Mouse (Mus musculus) lung, postnatal 10 days (tissue): ENCODE measurements around the gene Ccdc96.

Experiments used
- DNase-seq: peaks from one replicate; pipeline ENCODE4 v3.0.0; 2021

The Ccdc96 gene

GRCm38 (mm10) chr5:36484171-36484990 is at the start of gene Ccdc96, which contains the start of gene Tada2b:
TSS of gene Ccdc96 (plus strand) at chr5:36484588.
TSS of gene Tada2b (minus strand) at chr5:36484285.
- DNase-seq, result peak; percentile 98

- DNase-seq, result no peak
These were observed 47.5 kb upstream of the Ccdc96 start for GRCm38 (mm10) chr5:36436858-36437257.

DNA sequence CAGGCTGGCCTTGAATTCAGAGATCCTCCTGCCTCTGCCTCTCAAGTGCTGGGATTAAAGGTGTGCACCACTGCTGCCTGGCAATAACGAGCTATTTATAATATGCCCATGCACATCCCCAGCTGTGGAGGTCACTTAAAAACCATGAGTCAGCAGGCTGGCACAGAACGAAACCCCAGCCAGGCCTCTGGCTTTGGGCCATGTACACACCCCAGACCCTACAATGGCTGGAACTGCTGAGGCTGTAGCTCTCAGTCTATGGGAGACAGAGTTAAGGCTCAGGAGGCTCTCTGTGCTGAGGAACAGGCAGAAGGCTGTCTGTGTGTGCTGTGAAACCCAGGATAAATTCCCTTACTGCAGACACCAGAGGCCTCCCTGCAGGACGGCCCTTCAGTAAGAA is 43.6 kb upstream of the Ccdc96 start:
- no peak for DNase-seq

- DNase-seq, result no peak
These were observed 39.8 kb upstream of the Ccdc96 start for GRCm38 (mm10) chr5:36444611-36445010.

- no peak for DNase-seq
These were observed 39.4 kb upstream of the Ccdc96 start for GRCm38 (mm10) chr5:36445028-36445427.

- DNase-seq, result no peak
These were observed 38.1 kb upstream of the Ccdc96 start for GRCm38 (mm10) chr5:36446166-36446890.

DNA sequence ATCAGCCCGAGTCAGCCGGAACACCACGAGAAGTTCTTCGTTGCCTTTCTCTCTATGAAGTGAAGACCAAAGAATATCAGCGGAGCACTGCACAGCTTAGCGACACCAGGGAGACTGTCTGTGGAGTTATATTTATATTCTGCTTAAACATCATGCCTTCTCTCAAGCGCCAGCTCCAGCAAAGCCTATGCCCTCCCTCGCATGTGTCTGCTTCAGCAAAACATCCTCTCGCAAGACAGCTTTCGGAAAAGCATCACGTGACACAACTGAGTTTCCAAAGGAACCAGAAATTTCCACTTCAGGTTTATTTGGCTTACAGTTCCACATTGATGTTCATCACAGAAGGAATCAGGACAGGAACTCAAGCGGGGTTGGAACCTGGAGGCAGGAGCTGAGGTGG is 36.5 kb upstream of the Ccdc96 start:
- no peak for DNase-seq

GRCm38 (mm10) chr5:36449710-36450358 is 34.6 kb upstream of the Ccdc96 start:
- no peak for DNase-seq

- DNase-seq, result peak; percentile 43
These were observed 33.3 kb upstream of the Ccdc96 start for GRCm38 (mm10) chr5:36451119-36451518.

DNA sequence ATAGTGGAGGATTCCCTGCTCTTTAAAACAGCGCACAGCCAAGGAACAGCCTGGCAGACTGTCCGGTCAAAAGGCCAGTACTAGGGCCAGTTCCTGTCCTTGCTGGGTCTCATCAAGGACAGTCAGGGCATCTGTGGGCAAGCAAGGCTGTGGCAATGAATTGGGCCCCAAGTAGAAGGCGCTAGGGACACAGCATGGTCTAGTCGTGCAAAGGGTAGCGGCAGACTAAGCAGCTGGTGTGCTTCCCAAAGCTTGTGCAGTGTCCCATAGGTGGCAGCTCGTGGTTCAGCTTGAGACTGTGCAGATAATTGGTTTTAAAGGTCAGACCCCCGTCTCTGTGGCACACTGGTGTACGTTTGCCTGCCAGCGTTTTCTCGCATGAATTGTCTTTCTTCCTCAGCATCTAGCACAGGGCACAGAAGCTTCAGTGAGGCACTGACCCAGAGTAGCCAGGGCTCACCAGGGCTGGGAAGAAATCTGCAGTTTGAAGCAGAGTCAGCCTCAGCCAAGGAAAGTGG is 32.5 kb upstream of the Ccdc96 start:
- no peak for DNase-seq

DNA sequence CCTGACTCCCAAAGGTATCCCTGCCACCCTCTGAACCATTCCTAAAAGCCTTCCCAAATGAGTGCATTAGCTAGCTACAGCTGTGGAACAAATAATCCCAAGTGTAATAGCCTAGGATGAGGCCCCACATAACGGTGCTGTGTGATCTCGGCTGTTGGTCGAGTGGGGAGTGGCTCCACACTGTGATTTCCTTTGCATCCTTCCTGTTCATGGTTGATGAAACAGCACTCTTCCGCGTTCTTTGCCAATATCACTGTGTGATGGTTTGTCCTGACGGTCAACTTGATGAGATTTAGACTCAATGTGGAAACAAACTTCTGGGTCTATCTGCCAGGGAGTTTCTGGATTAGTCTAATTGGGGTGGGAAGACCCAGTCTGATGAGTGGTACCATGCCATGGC is 31.6 kb upstream of the Ccdc96 start:
- no peak for DNase-seq

DNA sequence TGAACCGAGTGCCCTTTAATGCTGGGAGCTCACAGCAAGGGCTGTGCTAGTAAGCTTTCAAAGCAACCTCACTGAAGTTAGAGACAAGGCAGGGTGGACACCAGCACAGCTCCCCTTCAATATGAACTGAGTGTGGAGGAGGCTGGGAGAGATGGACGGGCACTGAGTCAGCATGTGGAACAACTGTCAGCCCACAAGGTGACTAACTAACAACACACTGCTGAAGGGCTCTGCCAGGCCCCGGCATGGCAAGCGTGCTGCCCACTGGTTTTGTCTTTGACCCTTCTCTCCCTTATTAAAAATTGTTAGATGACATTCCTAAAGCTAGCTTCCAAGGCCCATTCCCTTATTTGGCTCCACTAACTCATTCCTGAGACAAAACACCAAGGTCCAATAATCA is 26.7 kb upstream of the Ccdc96 start:
- DNase-seq, result no peak

DNA sequence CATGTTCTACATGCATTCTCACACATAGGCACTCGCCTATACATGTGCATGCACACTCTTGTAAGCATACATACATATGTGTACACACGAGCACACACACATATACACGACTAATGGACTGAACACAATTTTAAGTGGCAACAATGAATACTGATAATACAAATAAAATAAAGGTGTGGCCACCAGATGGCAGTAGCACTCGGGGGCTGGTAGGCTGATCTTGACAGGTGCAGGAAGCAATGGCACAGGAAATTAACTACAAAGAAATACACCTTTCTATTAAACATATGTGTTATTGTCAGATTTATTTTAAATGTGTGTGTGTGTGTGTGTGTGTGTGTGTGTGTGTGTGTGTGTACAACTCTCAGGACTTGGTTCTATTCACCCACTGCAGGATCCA is 25.5 kb upstream of the Ccdc96 start:
- DNase-seq, result peak; percentile 64

DNA sequence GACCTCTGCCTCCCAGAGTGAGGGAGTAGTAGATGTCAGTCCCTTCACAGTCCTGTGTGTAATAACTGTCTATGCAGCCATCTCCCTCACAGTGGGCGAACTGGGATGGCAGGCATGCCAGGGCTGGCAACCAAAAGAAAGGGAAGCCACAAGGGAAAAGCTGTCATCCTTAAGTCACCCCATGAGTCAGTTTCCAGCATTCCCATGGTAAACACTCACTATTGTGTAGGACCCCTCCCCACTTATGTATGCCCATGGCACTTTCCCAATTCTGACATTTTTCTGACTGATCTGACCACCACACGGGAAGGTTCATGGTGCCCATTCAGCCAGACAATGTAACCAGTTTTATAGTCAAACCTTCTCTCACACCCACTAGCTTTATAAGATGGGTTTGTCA is 23.7 kb upstream of the Ccdc96 start:
- no peak for DNase-seq

DNA sequence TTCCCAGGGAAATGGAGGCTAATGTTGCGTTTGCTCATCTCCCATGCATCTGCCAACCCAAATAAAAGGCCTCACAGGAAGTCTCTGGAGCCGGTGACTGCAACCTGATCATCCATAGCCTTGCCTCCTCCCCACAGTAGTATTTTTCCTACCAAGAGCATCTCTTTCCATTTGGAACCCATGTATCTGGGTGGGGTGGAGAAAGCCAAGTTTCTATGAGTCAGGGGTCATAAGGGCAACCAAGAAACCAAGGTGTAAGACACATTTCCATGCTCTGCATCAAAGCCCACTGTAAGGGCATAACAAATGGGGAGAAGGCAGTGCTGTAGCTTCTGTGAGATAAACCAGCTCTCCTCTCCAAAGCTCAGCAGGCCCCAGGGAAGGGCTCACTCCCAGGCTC is 23.2 kb upstream of the Ccdc96 start:
- no peak for DNase-seq

- DNase-seq, result peak; percentile 87
These were observed 21.6 kb upstream of the Ccdc96 start for GRCm38 (mm10) chr5:36462810-36463209.

DNA sequence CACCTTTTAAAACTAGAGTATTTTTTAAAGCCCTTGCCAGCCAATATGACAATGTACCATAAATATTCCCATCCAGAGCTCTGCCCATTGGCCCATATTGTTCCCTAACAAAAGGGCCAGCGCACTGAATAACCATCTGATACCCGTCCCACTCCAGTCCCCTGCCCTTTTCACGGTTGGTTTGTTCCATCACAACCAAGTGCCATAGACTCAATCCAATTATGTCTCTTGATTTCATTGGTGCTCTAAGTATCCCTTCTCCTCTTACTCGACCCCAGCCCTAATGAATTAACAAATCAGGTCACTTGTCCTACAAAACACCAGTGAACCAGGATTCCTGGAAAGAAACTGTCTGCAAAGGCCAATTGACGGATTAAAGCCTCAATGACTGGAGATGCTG is 21.0 kb upstream of the Ccdc96 start:
- DNase-seq, result no peak

- peak; percentile 100 for DNase-seq
These were observed 19.4 kb upstream of the Ccdc96 start, which contains the start of gene Grpel1 for GRCm38 (mm10) chr5:36464709-36465661. TSS of gene Grpel1 (plus strand) at chr5:36464998.

GRCm38 (mm10) chr5:36465889-36466288 is 18.5 kb upstream of the Ccdc96 start:
- DNase-seq, result peak; percentile 30

- DNase-seq, result no peak
These were observed 13.2 kb upstream of the Ccdc96 start for GRCm38 (mm10) chr5:36471206-36471605.

DNA sequence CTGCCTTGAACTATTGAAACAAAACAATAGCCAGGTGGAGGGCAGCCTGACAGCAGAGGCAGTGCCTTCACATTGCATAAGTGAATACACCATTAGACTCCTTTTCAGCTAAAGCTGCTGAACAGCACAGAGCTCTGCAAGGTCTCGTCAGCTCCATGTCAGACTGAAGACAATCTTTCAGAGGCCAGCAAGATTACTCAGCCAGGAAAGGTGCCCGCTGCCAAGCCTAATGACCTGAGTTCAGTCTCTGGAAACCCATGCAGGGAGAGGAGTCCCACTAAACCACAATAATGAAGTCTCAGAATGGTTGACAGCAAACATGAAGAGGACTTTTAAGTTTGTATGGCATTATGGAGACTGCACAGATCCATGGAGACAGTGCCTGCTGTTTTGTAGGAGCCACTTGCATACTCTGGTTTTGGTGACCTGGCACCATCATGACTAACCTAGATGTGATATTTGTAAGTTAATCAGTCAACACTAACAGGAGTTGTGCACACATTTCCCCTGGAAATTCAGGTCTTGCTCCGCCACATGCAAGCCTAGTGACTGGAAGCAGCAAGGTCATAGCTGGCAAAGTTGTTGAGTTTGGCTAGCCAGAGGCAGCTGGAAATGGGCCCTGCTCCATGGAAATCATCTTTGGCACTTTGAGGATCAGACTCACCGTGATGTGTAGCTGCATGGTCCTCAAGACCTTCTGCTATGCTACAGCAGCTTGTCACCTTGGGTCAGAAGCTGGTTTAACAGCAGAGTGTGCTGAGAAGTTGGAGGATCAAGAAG is 11.3 kb upstream of the Ccdc96 start:
- DNase-seq, result no peak
